Mouse (Mus musculus) B cell, adult 67 days (primary cell): ENCODE results near the gene Mast3. TPM values are rescaled to one million over a fixed set of nuclear protein-coding genes. Genes with fewer than 3 reads are reported as not detected.

Experiments
- total RNA-seq, 2 experiments: library from RNA; stranded (reverse); gene quantifications; 4 replicates each; pipeline ENCODE4 v1.2.4; 2023

Gene Mast3
- total RNA-seq, result 100 to 1,000 TPM; 196 to 209 TPM

GRCm38 (mm10) chr8:70804481-70805206 lies at the start of gene Mast3:
TSS of gene Mast3 (minus strand) at chr8:70805054.

GRCm38 (mm10) chr8:70839408-70840351 lies 34.8 kb upstream of the Mast3 start, which contains the start of gene Arrdc2:
TSS of gene Arrdc2 (minus strand) at chr8:70839720.

GRCm38 (mm10) chr8:70808239-70808638 lies 3.4 kb upstream of the Mast3 start, which contains the start of gene Il12rb1:
TSS of gene Il12rb1 (plus strand) at chr8:70808449.

GRCm38 (mm10) chr8:70776496-70777444 lies 28.1 kb downstream of the Mast3 start, which contains the start of gene Pik3r2:
TSS of gene Pik3r2 (minus strand) at chr8:70776713.

GRCm38 (mm10) chr8:70760775-70761406 lies 44.0 kb downstream of the Mast3 start, which contains the start of gene Mpv17l2:
TSS of gene Mpv17l2 (minus strand) at chr8:70760946.

GRCm38 (mm10) chr8:70754043-70754870 lies 50.6 kb downstream of the Mast3 start, which contains the start of gene Rab3a:
TSS of gene Rab3a (plus strand) at chr8:70754679.

Other genes starting within 250 kb of the Mast3 start
- 10 to 100 TPM; 91.5 to 93.5 TPM for gene Isyna1, start 210.7 kb downstream of the Mast3 start, total RNA-seq
- 10 to 100 TPM; 41.8 to 66.9 TPM for gene Ssbp4, start 196.2 kb downstream of the Mast3 start, total RNA-seq
- 1 to 10 TPM; 7.7 to 7.8 TPM for gene Lrrc25, start 188.9 kb downstream of the Mast3 start, total RNA-seq
- not detected for gene Gdf15, start 172.6 kb downstream of the Mast3 start, total RNA-seq
- gene Pgpep1, start 144.7 kb downstream of the Mast3 start, total RNA-seq, result 10 to 100 TPM; 14.3 to 16.2 TPM
- 100 to 1,000 TPM; 114 to 117 TPM for gene Lsm4, start 131.8 kb downstream of the Mast3 start, total RNA-seq
- 1,000 to 10,000 TPM; 1,149 to 1,767 TPM for gene Jund, start 106.1 kb downstream of the Mast3 start, total RNA-seq
- 10 to 100 TPM; 19.0 to 55.4 TPM for gene Iqcn, start 101.6 kb downstream of the Mast3 start, total RNA-seq
- gene Gm3336, start 86.5 kb downstream of the Mast3 start, total RNA-seq, result not detected
- gene Pde4c, start 81.3 kb downstream of the Mast3 start, total RNA-seq, result 1 to 10 TPM; 3.8 to 4.3 TPM
- 10 to 100 TPM; 11.7 to 14.5 TPM for gene Rab3a, start 50.4 kb downstream of the Mast3 start, total RNA-seq
- 10 to 100 TPM; 24.5 to 25.5 TPM for gene Mpv17l2, start 44.1 kb downstream of the Mast3 start, total RNA-seq
- 10 to 100 TPM; 26.3 to 27.3 TPM for gene Pik3r2, start 28.3 kb downstream of the Mast3 start, total RNA-seq
- under 1 TPM in 1 of 2 experiments, not detected in 1; 0.55 TPM for gene Il12rb1, start 3.4 kb upstream of the Mast3 start, total RNA-seq
- 10 to 100 TPM; 22.2 to 25.6 TPM for gene Arrdc2, start 34.7 kb upstream of the Mast3 start, total RNA-seq
- not detected for gene Kcnn1, start 58.2 kb upstream of the Mast3 start, total RNA-seq
- gene Ccdc124, start 68.9 kb upstream of the Mast3 start, total RNA-seq, result 10 to 100 TPM; 40.9 to 42.3 TPM
- not detected for gene Slc5a5, start 87.7 kb upstream of the Mast3 start, total RNA-seq
- gene Rpl18a, start 92.4 kb upstream of the Mast3 start, total RNA-seq, result 1,000 to 10,000 TPM; 3,871 to 4,029 TPM
- gene Map1s, start 100.9 kb upstream of the Mast3 start, total RNA-seq, result 10 to 100 TPM; 64.6 to 71.3 TPM